Mouse (Mus musculus) cerebellum, adult 9-11 months (tissue): Measurements from ENCODE around the gene Fgfr2.

ENCODE experiments used
- DNase-seq: peaks from one replicate; pipeline ENCODE4 v3.0.0; 2022

Gene Fgfr2

DNA sequence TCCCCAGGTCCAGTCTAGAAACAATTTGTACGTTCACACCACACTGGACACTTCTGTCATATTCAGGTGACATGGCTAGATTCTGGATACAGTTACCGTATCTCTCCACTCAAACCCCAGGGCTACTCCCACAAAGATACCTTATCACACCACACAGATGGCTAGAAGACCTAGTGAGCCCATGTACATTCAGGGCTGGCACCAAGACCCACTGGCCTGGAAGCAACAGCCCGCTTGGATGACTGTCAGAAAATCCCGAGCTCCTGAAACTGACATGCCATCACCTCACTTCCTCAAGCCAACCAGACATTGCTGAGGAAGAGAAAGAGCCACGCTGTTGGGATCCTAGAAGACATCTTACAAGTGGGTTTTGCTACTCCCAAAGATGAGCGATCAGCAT lies 384.3 kb downstream of the Fgfr2 start:
- DNase-seq = peak; percentile 83

DNA sequence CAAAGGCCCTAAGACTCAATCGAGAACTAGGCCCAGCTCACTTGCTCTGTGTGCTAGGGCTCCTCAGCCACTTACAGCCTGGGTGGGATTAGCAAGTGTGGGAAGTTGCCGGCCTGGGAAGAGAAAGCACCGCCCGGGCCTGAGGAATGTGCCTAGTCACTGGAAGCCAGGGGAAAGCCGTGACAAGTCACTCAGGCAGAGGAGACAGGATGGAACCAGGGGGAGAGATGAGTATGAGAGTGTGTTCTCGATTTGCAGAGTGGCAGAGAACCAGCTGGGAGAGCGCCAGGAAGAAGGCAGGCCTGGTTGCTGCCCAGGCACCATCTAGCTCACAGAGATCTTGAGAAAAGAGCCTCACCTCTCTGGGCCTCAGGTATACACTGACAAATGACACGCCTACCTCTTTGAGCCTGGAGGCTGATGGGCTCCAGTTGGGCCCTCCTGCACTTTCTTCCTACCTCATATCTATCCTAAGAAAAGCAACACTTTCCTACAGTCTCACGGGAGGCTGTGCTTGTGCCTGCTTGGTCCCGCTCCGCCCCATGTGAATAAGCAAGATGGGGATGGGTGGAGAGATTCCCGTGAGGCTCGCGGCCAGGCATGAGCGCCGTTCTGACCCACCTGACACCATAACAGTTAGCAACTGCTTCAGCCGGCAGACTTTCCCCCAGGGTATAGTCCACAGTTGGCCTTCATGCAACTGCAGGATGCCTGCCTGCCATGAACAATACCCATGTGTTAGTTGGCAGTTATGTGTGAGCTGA lies 386.9 kb downstream of the Fgfr2 start:
- peak; percentile 83 for DNase-seq

DNA sequence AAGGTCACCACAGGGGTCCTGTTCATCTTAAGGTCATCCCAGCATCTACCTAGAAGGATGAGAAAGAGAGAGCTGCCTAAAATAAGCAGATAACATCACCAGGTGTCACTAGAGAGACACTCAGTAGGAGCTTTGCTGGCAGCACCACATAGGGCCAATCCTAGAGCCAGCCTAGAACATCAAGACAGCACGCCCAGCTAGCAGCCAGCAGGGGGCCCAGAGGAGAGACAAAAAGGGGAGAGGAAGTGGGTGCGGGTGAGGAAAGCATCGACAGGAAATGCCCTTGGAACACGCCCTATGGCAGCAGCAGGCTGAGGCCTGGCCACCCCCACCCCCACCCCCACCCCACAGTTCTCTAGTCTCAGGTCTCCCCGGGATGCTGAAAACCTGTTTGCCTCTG lies 388.0 kb downstream of the Fgfr2 start:
- no peak for DNase-seq

DNA sequence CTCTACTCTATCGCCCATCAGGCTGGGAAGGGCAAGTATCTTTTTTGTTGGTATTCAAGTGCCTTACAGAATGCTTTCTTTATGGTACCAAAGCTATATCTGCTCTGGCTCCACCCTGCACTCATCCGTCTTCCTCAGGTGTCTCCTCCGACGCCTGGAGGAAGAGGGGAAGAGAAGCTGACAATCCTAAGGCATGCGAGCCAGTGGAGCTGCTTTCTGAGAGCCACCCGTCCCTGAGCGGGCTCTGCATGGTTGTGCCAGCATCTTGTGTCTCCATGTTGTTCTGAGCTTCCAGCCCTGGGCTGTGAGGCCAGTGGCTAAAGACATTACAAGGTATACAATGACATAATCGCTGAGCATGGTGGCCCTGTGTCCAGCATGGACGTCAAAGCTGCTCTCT lies 388.9 kb downstream of the Fgfr2 start:
- DNase-seq = no peak

DNA sequence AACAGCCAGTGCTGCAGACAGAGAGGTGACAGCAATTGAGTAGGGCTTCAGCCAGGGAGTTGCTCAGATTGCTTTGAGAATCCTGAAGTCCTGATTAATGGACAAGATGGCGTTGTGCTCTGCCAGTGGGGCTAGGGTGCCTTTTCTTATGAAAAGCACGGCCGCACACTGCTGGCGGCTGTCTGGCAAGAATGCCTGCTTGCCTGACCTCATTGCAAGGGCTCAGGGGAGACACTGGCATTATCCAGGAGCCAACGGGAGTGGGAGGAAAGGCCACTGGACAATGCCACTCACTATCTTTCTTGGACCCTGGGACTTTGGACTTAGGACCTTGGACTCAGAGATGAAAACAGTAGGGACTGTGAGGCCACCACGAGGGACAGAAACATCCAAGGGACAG lies 389.6 kb downstream of the Fgfr2 start:
- no peak for DNase-seq

DNA sequence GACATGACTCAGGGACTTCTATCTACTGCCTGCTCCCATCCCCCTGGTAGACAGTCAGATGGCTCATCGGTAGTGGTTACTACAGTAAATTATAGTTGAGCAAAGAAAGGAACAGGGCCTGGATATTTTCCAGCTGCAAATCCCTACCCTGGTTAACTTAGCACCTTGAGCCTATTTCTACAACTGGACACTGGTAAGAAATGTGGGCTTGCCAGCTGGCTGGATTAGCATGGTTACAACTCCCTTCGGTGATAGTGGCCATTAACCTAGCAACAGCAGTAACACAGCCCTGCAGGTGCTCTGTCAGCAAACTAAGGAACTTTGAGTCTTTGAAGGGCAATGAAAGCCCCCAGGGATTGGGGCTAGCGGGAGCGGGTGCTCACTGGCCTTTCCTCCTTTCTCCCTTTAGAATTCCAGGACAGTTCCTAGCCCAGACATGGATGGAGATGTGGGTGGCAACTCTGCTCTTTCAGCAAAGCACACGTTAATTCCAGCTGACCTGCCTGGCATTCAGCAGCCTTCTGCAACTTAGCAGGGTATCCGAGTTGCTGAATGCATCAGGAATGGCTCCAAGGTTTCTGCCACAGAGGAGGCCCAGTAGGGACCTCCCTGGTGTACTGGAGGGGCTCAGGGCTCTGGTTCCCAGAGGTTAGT lies 390.9 kb downstream of the Fgfr2 start:
- no peak for DNase-seq

DNA sequence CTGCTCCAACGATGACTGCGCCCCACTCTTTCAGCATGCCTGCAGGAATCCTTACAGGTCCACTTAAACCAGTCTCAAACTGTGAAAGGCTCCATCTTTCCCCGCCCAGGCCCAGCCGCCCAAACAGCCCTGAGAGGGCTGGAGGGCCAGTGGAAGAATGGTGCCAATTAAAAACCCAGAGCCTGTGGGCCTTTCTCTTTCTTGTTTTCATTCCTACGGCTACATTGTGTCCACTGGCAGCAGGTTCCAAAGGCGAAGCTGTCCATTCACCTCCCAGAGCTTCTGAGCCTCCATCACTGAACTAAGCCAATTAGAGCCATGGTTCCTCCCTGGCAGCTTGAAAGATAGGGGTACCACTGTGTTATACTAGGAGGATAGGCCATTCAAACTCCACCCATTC lies 391.6 kb downstream of the Fgfr2 start:
- no peak for DNase-seq

DNA sequence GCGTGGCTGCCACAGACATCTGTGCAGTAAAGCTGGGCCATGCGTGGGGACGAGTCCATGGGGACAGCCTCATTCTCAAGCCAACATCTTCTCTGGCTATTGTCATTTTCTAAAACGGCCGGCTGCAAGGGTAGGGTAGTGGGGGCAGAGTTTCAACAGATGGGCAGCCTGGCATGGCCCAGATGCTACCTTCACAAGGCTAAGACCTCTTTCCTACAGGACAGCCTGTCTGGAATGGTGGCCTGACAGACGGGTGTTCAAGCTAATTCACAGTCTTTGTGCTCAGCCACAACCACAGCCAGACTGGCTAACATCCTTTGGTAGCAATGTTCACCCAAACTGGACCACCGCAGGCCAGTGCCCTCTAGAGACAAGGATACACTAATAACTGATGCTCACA lies 392.6 kb downstream of the Fgfr2 start:
- no peak for DNase-seq

DNA sequence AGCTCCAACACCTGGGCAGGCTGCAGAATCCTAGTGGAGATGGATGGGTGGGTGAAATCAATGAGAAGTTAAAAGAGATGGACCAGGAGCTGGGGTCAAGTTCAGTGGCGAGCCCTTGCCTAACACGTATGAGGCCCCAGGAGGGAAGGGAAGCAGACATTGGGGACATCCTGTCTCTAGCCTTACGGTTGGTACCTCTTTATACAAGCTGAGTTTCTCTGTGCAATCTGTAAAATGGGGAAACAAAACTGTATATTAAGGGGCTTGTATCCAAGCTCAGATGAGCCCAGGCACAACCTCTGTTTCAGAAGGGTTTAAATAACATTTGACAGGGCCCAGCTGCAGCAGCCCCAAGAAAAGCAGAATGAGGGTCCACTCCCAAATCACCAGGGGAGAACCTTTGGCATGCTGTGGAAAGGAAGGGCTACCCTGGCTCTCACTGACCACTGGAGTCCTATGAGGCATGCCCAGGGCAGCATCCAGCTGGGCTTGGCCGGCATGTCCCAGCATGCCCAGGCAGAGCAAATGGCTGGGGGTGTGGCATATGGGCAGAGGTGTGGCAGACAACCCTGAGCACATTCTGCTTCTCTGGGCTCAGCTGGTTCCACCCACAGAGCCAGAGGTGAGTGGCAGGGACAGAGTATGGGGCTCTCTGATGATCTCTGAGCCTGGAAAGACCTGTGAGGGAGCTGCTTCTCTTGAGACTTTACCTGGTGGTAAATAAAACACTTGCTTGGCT lies 393.9 kb downstream of the Fgfr2 start:
- DNase-seq = peak; percentile 64

DNA sequence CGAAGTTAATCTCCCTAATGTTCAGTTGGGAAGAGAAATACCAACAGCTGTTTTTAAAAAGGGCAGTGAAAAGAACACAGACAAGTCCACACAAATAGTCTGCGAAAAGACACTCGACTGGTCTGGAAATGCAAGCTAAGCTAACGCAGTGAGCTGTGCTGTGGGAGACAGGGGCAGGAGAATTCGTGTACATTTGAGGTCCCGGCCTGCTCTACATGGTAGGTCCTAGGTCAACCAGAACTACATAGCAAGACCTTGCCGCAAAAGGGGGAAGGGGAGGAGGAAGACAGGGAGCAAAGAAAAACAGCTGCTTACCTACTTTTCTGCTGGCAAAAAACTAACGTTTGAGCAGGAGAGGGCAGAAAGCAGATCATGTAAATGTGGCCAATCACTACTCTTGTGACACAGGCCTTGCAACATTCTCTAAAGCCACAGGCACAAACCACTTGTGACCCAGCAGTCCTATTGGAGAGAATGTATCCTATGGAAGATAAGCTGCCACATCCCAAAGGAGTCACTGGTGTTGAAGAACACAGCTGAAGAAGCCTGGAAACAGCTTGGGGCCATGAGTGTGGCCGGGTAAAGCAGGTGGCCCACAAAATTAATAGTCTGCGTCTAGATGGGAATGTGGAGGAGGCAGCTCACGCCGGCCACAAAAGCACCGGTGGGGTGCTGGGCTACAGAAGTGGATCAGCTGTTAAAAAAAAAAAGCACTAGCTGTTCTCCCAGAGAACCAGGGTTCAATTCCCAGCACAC lies 396.9 kb downstream of the Fgfr2 start:
- peak; percentile 48 for DNase-seq

DNA sequence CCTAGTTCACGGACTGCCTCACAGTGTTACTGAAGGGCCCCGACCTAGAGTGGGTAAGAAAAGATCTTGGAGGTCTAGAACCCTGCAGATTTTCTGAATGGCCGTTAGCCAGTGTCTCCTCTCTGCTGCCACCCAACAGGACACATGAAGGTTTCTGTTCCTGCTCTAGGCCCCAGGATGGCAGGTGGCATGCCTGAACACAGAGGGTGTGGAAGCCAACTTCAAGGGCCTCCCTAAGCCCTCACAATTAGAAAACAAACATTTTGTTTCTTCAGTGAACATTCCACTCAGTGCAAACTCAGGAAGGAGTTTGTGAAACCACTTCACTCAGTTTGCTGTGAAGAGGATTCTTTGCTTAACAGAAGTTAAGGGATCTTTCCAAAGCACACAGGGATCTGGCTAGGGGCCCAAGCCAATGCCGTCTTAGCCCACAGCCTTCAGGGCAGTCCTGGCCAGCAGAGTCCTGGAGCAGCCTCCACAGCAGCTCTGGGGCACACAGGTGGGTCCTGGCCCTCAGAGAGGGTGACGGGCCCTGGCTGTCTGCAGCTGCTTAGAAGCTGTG lies 398.6 kb downstream of the Fgfr2 start:
- peak; percentile 74 for DNase-seq

DNA sequence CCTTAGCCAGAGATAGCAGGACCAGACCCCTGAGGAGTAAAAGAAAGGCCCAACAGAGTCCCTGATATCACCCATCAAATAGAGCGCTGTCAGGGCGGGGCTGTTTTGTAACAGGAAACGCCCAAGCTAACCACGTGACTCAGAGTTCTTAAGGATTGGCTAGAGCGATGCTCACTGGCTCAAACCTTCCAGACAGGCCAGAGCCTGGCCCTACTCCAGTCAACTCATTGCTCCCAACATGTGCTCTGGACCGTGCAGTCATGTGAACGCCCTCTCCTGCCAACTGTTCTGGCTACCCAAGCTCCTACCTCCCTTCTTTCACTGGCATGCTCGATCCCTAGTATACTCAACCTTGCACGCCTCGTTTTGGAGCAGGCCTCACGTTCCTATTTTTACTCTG lies 399.2 kb downstream of the Fgfr2 start:
- DNase-seq = peak; percentile 98

DNA sequence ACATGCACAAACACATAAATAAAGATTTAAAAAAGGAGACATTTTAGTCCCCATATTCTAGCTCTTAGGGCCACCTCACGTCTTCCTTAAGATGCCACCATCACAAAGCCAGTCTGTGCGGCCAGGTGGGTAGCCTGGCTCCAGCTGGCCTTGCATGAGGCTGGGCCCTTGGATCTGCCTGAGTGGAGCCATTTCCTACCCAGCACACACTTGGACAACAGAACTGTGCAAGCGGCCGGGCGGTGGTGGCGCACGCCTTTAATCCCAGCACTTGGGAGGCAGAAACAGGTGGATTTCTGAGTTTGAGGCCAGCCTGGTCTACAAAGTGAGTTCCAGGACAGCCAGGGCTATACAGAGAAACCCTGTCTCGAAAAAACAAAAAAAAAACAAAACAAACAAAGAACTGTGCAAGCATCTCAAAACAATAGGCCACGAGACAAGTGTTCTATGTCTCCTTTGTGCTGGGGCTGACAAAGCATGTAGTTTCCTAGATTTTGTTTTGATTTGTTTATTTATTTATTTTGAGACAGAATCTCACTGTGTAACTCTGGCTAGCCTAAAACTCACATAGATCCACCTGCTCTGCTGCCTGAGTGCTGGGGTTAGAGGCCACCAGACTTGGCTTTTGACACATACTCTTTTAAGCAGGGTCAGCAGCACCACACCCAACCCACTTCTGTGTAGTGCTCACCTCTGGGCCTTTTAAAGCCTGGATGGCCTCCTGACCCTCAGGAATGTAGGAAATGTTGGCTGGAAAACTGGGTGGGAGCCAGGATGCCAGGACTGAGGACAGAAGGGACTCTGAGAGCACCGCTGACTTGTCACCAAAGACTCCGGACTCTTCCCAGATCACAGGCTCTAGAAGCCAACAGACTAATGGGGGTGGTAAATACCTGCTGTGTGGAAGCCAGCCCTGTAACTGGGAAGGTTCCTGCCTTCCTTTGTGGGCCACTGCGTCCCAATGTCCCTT lies 400.5 kb downstream of the Fgfr2 start:
- peak; percentile 80 for DNase-seq

DNA sequence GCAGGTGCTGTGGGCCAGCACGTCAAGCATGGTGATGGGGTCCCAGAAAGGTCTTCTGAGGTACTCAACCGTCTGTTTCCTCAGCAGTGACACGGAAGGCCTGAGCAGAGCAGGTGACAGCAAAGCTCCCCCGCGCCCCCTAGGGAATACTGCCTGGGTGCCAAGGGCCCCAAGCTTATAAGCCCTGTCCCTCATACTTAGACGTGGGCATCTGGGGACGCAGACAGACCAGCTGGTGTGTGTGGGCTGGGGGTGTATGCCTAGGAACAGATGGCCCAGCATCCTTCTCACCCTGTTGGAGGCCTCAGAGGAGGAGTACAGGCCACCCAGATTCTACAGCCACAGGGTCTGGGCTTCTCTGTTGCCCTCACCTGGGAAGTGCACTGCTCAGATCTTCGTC lies 402.6 kb downstream of the Fgfr2 start:
- peak; percentile 90 for DNase-seq

DNA sequence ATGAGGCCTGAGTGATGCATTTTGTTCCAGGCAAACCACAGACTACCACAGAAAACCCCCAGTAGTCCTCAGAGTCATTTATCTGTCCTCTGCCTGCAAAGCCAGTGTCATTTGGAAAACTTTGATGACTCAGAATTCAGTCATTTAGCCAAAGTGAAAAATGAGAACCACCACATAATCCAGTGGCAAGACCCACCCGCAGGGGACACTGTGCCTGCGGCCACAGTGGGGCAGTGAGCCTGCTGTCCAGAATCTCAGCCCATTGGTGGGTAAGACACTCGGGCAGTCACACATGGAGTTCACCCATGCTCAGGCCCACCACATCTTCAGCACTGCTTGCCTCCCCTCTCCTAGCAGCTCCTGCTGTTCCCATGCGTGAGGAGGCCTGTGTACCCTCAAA lies 403.6 kb downstream of the Fgfr2 start:
- DNase-seq = no peak

DNA sequence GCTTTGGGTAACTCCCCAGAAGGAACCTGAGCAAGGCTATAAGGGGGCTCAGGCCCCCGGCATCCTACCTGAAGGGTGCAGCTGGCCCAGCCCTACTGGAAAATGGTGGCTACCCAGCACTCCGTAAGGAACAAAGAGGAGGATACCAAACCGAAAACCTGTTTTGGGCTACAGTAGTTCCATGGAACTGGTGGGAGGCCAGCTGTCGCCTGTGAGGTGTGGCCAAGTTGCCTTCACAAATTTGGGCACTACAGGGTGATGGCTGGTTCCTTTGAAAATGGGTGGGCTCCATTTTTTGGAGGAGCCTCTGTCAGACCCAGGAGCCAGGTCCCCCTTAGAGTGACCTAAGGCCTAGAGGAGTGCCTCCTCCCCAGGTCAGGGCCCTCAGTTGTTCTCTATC lies 407.9 kb downstream of the Fgfr2 start:
- no peak for DNase-seq

DNA sequence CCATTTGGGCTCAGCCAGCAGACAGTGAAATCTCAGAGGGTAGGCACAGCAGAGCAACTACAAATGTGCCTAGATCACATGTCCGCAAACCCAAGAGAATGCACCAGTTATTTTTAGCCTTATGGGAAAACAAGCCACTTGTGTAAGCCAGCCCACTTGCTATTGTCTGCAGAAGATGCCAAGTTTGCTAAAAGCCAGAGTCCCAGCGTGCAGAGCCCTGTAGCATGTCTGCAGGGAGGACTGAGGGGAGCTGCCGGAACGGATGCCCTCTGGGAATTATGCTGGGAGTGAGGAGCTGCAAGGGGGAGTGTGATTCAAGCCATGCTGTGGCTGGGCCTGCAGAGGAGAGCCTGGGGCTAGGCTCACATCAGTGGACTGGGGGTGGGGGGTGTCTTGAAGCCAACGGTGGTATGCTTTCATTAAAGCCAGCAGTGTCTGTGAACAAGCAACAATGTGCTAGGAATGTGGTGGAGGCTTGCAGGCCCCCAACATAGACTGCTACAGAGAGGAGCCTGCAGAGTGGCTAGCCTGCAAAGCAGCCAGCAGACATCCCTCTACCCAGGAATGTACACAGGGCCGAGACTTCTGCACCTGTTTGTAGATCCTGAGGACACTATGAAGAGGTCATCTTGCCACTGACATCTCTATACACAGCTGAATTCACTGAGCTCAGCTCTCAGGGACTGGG lies 408.8 kb downstream of the Fgfr2 start:
- DNase-seq = peak; percentile 78

DNA sequence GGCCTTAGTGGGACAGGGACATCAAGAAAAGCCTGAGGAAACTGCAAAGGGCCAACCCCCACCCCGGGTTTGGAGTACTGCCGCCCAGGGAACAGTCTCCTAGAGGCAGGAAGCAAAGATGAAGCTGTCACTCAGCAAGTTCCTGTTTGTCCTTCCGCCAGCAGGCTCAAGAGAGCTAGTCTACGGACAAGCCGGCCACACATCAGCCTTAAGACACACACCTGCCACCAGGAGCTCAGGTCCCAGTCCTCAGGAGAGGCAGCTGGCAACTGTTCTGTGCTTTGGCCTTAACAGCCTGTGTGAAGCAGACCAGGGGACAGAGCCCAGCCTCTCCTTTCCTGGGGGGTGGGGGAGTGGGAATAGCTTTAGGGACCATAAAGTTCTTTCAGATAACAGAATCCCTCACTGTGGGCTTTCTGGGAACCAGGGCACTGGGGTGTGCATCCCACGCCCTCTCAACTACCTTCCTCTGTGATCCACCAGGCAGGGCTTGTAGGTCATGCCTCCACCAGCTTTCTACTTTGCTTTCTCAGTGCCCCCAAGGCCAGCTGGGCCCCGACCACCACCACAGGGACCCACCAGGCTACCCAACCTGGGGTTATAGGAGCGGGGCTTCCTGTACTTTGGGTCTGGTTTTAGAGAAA lies 409.5 kb downstream of the Fgfr2 start:
- no peak for DNase-seq

DNA sequence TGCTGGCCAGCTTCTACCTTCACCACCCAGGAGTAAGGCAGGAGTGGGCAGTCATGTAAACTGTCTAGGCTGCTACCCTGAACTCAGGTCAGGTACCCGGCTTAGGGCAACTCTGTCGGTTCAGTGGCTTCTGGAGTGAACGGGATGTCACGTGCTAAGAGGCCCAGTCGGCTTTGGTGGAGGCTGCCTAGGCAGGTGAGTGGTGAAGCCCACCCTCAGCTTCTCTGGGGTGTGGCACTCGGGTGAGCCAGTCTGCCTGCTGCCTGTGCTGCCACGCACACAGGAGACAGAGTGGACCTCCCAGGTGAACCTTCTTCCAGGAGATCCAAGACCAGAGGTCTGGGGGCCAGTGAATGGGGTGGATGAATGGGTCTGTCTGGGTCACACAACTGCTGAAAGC lies 410.2 kb downstream of the Fgfr2 start:
- no peak for DNase-seq

DNA sequence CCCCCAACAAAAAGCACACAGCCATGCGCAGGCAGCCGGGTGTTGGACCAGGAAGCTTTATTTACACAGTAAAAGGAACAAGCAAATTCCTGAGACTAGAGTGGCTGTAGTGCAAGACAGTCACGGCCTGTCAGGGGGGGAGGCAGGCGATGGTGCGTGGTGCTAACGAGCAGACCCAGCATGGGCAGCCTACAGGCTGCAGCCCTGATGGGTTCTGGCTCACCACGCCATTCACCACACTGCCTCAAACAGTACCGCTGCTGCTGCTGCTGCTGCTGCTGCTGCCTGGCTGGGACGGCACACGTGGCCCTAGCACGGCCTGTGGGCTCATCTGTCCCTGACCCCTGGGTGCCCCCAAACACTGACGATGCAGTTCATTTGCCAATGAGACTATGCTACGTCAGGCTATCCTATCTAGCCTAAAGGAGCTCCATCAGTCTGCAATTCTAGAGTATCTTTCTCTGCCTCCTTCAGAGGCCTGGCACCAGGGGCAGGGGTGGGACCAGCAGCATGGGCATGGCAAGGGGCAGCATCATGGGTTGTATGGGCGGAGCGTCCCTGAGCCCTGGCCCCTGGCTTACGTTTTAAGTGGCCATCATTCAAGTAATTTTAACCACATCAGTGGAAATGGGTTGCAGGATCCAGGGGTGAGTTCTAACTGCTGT lies 411.0 kb downstream of the Fgfr2 start:
- no peak for DNase-seq
